Mouse (Mus musculus) midbrain, embryonic 13.5 days (tissue): ENCODE results near the gene Hcls1. TPM values are rescaled to one million over a fixed set of nuclear protein-coding genes. Genes with fewer than 3 reads are reported as not detected.

ENCODE experiments used
- ATAC-seq: fragments of 200-750 bp; cut with Nextera tagmentation; 2 replicates; pipeline ENCODE4 v1.8.0; 2017; ENCODE audit warnings: mild to moderate bottlenecking, moderate TSS enrichment, moderate library complexity
- H3K27ac ChIP-seq: fragments of 300-500 bp; sonication (generic); 2 replicates; pipeline ENCODE4 v1.5.1; 2015; ENCODE audit warnings: inconsistent platforms, mild to moderate bottlenecking, moderate library complexity
- H3K27me3 ChIP-seq: fragments of 300-500 bp; sonication (generic); 2 replicates; pipeline ENCODE4 v1.6.1; 2015; ENCODE audit warnings: mild to moderate bottlenecking, inconsistent platforms
- H3K36me3 ChIP-seq: fragments of 300-500 bp; sonication (generic); 2 replicates; pipeline ENCODE4 v1.6.1; 2015; ENCODE audit warnings: mild to moderate bottlenecking, inconsistent platforms
- H3K4me1 ChIP-seq: fragments of 300-500 bp; sonication (generic); replicated peaks from 2 replicates; pipeline ENCODE4 v1.6.1; 2015; ENCODE audit warnings: inconsistent platforms
- H3K4me2 ChIP-seq: fragments of 300-500 bp; sonication (generic); replicated peaks from 2 replicates; pipeline ENCODE4 v1.6.1; 2015; ENCODE audit warnings: moderate library complexity, mild to moderate bottlenecking, inconsistent platforms
- H3K4me3 ChIP-seq: fragments of 300-500 bp; sonication (generic); replicated peaks from 2 replicates; pipeline ENCODE4 v1.5.1; 2015; ENCODE audit warnings: mild to moderate bottlenecking, inconsistent platforms
- H3K9ac ChIP-seq: fragments of 300-500 bp; sonication (generic); replicated peaks from 2 replicates; pipeline ENCODE4 v1.6.1; 2015; ENCODE audit warnings: mild to moderate bottlenecking, inconsistent platforms
- H3K9me3 ChIP-seq: fragments of 300-500 bp; sonication (generic); 2 replicates; pipeline ENCODE4 v1.6.1; 2016; ENCODE audit warnings: mild to moderate bottlenecking, inconsistent platforms
- WGBS: fragments of 180-500 bp; shearing (Covaris S2); methylation state at CpG from one replicate; pipeline ENCODE4 v1.1.7; 2015; 5-methylcytosine and 5-hydroxymethylcytosine counted together
- polyA plus RNA-seq: library from polyadenylated mRNA; unstranded; fragments of >200 nt; fragmentation: Nextera tagmentation; extraction: Ambion mirVana; gene quantifications from 2 replicates; pipeline ENCODE4 v1.2.1, GENCODE M21; 2015

Gene Hcls1
- polyA plus RNA-seq, 1 experiment from 2014 or later: 1.8 TPM

DNA sequence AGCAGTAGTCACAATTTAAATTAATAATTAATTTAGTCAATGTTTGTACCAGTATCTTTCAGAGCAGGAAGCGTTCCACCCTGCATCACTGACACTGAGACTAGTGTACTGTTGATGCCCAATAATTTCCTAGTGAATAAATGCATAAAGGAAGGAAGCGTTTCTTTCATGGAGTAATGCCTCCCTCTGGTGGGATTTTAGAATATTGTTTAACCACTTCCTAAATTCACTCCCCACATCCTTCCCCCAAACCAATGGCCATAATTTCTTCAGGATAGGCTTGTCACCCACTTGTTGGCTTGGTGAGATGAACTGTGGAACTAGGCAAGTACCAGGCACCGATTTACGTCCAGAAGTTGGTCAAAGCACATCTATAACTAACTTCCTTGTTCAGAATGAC, 75.6 kb downstream of the Hcls1 start:
- no peak overlapping the region for H3K27ac ChIP-seq
- no peaks in the 10 kb centered on the region for H3K9me3 ChIP-seq
- no peaks in the 10 kb centered on the region for H3K27me3 ChIP-seq
- WGBS: 56% methylated on average over 4 of the region's 4 CpGs
- no peak overlapping the region for H3K4me3 ChIP-seq
- peak overlapping the region; percentile 98; the same call in 1 of the 2 replicates for H3K4me2 ChIP-seq
- peaks cover 17% of the 10 kb centered on the region for H3K4me1 ChIP-seq
- no peaks in the 10 kb centered on the region for H3K36me3 ChIP-seq
- no peak overlapping the region for H3K9ac ChIP-seq
- peak; percentile 51; the same call in 1 of the 2 replicates for ATAC-seq

DNA sequence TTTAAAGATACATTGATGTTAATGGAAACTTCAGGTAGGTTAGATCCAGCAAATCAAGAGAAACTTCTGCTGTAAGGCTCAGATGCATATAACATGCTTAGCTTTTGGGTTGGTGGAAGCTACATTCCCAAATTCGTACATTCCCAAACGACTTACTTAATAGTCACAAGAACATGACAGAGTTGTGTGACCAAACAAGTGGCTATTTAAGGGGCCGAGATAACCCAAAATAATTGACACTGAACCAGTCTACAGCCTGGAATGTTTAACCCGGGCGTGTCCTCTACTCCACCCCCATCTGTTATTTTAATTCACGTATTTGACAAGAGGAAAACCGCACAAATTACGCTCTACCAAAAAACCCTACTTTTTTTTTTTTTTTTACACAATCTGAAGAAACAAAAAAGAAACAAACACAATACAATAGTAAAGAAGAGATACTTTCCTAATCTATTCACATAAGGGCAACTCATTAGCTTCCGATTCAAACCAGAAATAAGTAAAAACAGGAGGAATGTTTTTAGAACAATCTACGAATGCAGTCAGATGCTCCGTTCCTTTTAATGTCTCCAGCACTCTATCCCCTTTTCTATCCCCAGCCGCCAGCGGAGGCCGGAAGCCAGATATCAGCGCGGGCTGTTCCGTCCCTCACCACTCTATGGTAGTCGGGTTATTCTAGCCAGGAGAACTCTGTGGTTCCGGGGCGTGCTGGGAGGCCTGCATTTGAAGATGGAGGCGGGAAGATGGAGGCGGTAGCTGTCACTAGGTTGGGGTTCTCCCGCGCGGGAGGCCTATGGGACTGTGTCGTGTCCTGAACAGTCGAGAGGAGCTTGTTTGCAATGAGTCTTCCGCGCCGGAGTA, 76.5 kb downstream of the Hcls1 start, which contains the start of gene Polq:
Gene Polq, plus strand, starts transcription at position 726 of the 861 bp plus-strand sequence.
- WGBS: 7% methylated on average over 30 of the region's 30 CpGs
- Histone ChIP-seq H3K9ac (peak within 1 kb of the TSS; percentile 81), H3K4me3 (peak within 1 kb of the TSS; percentile 88), H3K4me2 (peak within 1 kb of the TSS; percentile 98), H3K36me3 (no peaks in the 10 kb centered on the region), H3K4me1 (peaks cover 17% of the 10 kb centered on the region), H3K9me3 (no peaks in the 10 kb centered on the region), H3K27ac (no peak within 1 kb of the TSS), H3K27me3 (no peaks in the 10 kb centered on the region)
- peak; percentile 99 for ATAC-seq

GRCm38 (mm10) chr16:37011922-37012289, 77.1 kb downstream of the Hcls1 start:
- peak; percentile 85 for ATAC-seq
- no peaks in the 10 kb centered on the region for H3K27me3 ChIP-seq
- 1% methylated on average over 26 of the region's 26 CpGs for WGBS

DNA sequence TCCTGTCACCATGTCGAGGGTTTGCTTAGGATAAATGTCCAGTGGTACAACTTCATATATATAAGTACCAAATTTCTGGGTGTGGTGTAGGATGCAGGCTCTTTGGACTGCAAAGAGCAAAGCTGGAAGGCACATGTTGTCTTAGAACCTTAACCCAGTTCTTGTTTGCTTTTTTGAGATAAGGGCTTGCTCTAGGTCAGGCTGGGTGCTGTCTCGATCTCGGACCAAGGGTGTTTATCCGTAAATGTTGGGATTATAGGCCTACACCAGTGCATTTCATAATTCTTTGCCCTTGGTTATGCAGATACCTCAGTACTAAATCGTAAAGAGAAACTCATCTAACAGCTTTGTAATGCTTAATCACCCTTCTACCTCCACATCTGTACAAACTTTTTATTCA, 77.6 kb downstream of the Hcls1 start:
- H3K4me3 ChIP-seq: peak overlapping the region; percentile 88
- peaks cover 17% of the 10 kb centered on the region for H3K4me1 ChIP-seq
- H3K27me3 ChIP-seq: no peaks in the 10 kb centered on the region
- WGBS: 62% methylated on average over 5 of the region's 5 CpGs
- ATAC-seq: no peak
- peak overlapping the region; percentile 81 for H3K9ac ChIP-seq
- H3K27ac ChIP-seq: no peak overlapping the region
- no peaks in the 10 kb centered on the region for H3K9me3 ChIP-seq
- H3K36me3 ChIP-seq: no peaks in the 10 kb centered on the region
- peak overlapping the region; percentile 98 for H3K4me2 ChIP-seq

More at GRCm38 (mm10) chr16:37011922-37012289, 77.1 kb downstream of the Hcls1 start:
- Histone ChIP-seq H3K36me3 (no peaks in the 10 kb centered on the region), H3K9ac (peak overlapping the region; percentile 81), H3K27ac (no peak overlapping the region), H3K4me3 (peak overlapping the region; percentile 88), H3K4me2 (peak overlapping the region; percentile 98), H3K9me3 (no peaks in the 10 kb centered on the region), H3K4me1 (peaks cover 17% of the 10 kb centered on the region)

Other genes starting within 250 kb of the Hcls1 start
- not detected in 2 replicates for gene Ildr1, start 241.0 kb upstream of the Hcls1 start, polyA plus RNA-seq
- gene Slc15a2, start 150.0 kb upstream of the Hcls1 start, polyA plus RNA-seq: 6.0 and 7.0 TPM in 2 replicates
- gene Iqcb1, start 106.6 kb upstream of the Hcls1 start, polyA plus RNA-seq: 64.3 and 72.5 TPM in 2 replicates
- 0.73 and 0.89 TPM in 2 replicates for gene Eaf2, start 60.0 kb upstream of the Hcls1 start, polyA plus RNA-seq
- gene Golgb1, start 59.8 kb upstream of the Hcls1 start, polyA plus RNA-seq: 91.6 and 97.5 TPM in 2 replicates
- gene Fbxo40, start 55.5 kb downstream of the Hcls1 start, polyA plus RNA-seq: not detected in 2 replicates
- 4.3 and 4.7 TPM in 2 replicates for gene Polq, start 76.8 kb downstream of the Hcls1 start, polyA plus RNA-seq